Mouse (Mus musculus): ENCODE measurements around the gene Uimc1. TPM values are rescaled to one million over a fixed set of nuclear protein-coding genes. Genes with fewer than 3 reads are reported as not detected.

Gene Uimc1
- total and polyA plus RNA-seq, 3 experiments = 32.5 to 143 TPM; not detected in 1

DNA sequence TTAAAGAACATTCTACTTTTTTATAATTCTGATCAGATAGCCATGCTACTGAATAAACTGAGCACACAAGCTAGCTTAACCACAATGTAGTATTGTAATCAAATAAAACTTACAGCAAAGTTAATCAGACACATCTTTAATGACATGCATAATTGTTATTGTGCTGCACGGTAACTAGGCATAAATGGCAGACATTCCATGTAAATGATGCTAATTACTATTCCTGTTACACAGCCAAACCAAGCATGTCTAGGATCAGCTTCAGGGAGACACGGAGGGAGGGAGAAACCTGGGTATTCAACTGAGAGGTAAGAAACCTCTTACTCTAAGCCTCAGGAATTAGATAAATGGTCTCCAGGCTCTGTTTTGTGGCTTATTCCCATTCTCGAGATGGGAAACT, 52.4 kb downstream of the Uimc1 start:
- Histone ChIP-seq H3K27ac (ENCODE audit: control insufficient read depth, low read depth, low read length) (no peak overlapping the region), H3K4me1 (ENCODE audit: control insufficient read depth in 1 of 2, insufficient read depth in 2 of 2, low read length in 2 of 2) (no peaks in the 10 kb centered on the region), H3K9me3 (replicated peaks; ENCODE audit: insufficient read depth, low read length) (no peaks in the 10 kb centered on the region), H3K79me2 (ENCODE audit: control insufficient read depth, insufficient read depth, low read length, poor library complexity) (no peaks in the 10 kb centered on the region), H3K4me3 (ENCODE audit: control insufficient read depth in 1 of 2, insufficient read depth in 1 of 2, low read depth in 2 of 2, low read length in 2 of 2) (no peak overlapping the region), H3K9ac (ENCODE audit: control insufficient read depth, low read depth, low read length, poor library complexity, severe bottlenecking) (no peak overlapping the region), H3K27me3 (ENCODE audit: control insufficient read depth in 1 of 2, insufficient read depth in 2 of 2, low read length in 2 of 2) (no peaks in the 10 kb centered on the region), H3K36me3 (ENCODE audit: control insufficient read depth in 1 of 2, insufficient read depth in 2 of 2, low read length in 2 of 2) (peaks cover 0 to 10% of the 10 kb centered on the region in 2 experiments; a peak in 2 of 4 replicates)
- no peak for DNase-seq (ENCODE audit: low read depth, low spot score)
- TF ChIP-seq MXI1 (IDR thresholded peaks at IDR 0.05; ENCODE audit: low read depth, low read length) (no peak), UBTF (IDR thresholded peaks at IDR 0.05; ENCODE audit: borderline replicate concordance, insufficient read depth, low read depth, low read length) (no peak), NRF1 (IDR thresholded peaks at IDR 0.05; ENCODE audit: insufficient read depth, low read depth, low read length, poor library complexity, severe bottlenecking) (no peak), POLR2AphosphoS5 (IDR thresholded peaks at IDR 0.05; ENCODE audit: borderline replicate concordance, low read depth, low read length) (no peak), USF2 (IDR thresholded peaks at IDR 0.05; ENCODE audit: borderline replicate concordance in 1 of 2, insufficient read depth in 1 of 2, low read depth in 1 of 2, low read length in 2 of 2) (no peak), KAT2A (conservative IDR thresholded peaks at IDR 0.05; ENCODE audit: low read depth, low read length) (no peak), ZKSCAN1 (IDR thresholded peaks at IDR 0.05; ENCODE audit: low read depth, low read length) (no peak), EP300 (IDR thresholded peaks at IDR 0.05; ENCODE audit: low read depth in 1 of 2, low read length in 2 of 2) (no peak), MAX (IDR thresholded peaks at IDR 0.05; ENCODE audit: low read length) (no peak), GATA1 (IDR thresholded peaks at IDR 0.05; ENCODE audit: low read depth, low read length) (no peak), NELFE (IDR thresholded peaks at IDR 0.05; ENCODE audit: low read depth, low read length) (no peak), MYC (IDR thresholded peaks at IDR 0.05; ENCODE audit: low read depth, low read length) (no peak), TCF12 (IDR thresholded peaks at IDR 0.05; ENCODE audit: low read depth, low read length) (no peak), POLR2AphosphoS2 (IDR thresholded peaks at IDR 0.05; ENCODE audit: low read length) (no peak), CTCF (IDR thresholded peaks at IDR 0.05 in 2 of 3, conservative IDR thresholded peaks at IDR 0.05 in 1 of 3; ENCODE audit: control insufficient read depth in 1 of 3, insufficient read depth in 1 of 3, low read depth in 2 of 3, low read length in 3 of 3, poor library complexity in 1 of 3, severe bottlenecking in 1 of 3) (no peak), MAFK (IDR thresholded peaks at IDR 0.05; ENCODE audit: borderline replicate concordance, low read depth, low read length) (no peak), ZNF384 (IDR thresholded peaks at IDR 0.05; ENCODE audit: low read depth, low read length) (no peak), SMC3 (IDR thresholded peaks at IDR 0.05; ENCODE audit: low read depth, low read length) (no peak)

DNA sequence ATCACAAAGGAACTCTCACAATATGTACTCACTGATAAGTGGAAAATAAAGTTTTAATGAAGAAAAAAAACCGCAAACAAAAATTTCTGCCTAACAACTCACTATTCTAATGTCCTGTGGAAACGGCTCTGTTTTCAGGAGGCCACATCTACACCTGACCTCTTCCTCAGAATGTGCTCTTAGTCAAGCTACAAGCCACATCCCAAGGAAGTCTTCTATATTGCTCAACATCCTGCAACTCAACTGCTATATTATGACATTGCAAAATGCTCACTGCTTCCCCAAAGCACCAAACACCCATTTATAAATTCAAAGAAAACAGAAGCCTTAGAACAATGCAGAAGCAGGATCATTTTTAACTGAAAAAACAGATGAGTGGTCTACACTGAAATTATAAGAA, 60.1 kb downstream of the Uimc1 start:
- Histone ChIP-seq H3K4me1 (ENCODE audit: control insufficient read depth in 1 of 2, insufficient read depth in 2 of 2, low read length in 2 of 2) (no peaks in the 10 kb centered on the region), H3K9me3 (replicated peaks; ENCODE audit: insufficient read depth, low read length) (no peaks in the 10 kb centered on the region), H3K9ac (ENCODE audit: control insufficient read depth, low read depth, low read length, poor library complexity, severe bottlenecking) (no peak overlapping the region), H3K36me3 (ENCODE audit: control insufficient read depth in 1 of 2, insufficient read depth in 2 of 2, low read length in 2 of 2) (peaks cover 0 to 2% of the 10 kb centered on the region in 2 experiments; a peak in 3 of 4 replicates), H3K4me3 (ENCODE audit: control insufficient read depth in 1 of 2, insufficient read depth in 1 of 2, low read depth in 2 of 2, low read length in 2 of 2) (no peak overlapping the region), H3K27ac (ENCODE audit: control insufficient read depth, low read depth, low read length) (no peak overlapping the region), H3K27me3 (ENCODE audit: control insufficient read depth in 1 of 2, insufficient read depth in 2 of 2, low read length in 2 of 2) (no peaks in the 10 kb centered on the region), H3K79me2 (ENCODE audit: control insufficient read depth, insufficient read depth, low read length, poor library complexity) (no peaks in the 10 kb centered on the region)
- no peak for DNase-seq (ENCODE audit: low read depth, low spot score)
- TF ChIP-seq MEF2A (IDR thresholded peaks at IDR 0.05; ENCODE audit: extremely low read depth, insufficient replicate concordance, low read depth, low read length, poor library complexity, severe bottlenecking) (no peak), ZKSCAN1 (IDR thresholded peaks at IDR 0.05; ENCODE audit: low read depth, low read length) (no peak)
